Mouse (Mus musculus): ENCODE measurements at regions not wholly inside any gene's neighbourhood (a gene's known extent, or its start where the extent isn't known, plus 50 kb on each side); places are given as distances from the start of the nearest gene placed in this dataset.

DNA sequence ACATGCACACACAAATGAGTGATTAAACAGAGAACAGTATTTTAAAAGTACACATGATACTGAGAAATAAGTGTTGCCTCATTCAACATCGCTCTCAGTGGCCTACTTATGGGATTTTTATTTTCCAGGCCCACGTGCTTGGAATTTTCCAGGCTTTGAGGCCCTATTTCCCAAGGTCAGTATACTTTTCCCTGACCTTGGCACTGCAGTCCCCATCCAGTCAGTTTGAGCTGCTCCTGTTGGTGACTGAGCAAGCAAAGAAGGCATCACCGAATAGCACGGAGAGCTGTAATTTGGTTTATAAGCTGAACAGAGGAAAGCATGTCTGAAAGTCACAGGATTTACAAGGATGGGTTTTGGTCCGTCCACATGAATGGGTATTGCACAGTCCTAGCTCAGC is 61.4 kb upstream of the Arhgap5 start:
- Histone ChIP-seq H3K27me3 (no peaks in the 10 kb centered on the region), H3K4me1 (no peaks in the 10 kb centered on the region), H3K36me3 (no peaks in the 10 kb centered on the region), H3K4me2 (replicated peaks) (no peak overlapping the region), H3K9me3 (no peaks in the 10 kb centered on the region), H3K9ac (replicated peaks) (no peak overlapping the region), H3K4me3 (no peak overlapping the region), H3K27ac (replicated peaks) (no peak overlapping the region)
- ATAC-seq (replicated peaks) = no peak
- WGBS = 93% methylated on average over 5 of the region's 5 CpGs

DNA sequence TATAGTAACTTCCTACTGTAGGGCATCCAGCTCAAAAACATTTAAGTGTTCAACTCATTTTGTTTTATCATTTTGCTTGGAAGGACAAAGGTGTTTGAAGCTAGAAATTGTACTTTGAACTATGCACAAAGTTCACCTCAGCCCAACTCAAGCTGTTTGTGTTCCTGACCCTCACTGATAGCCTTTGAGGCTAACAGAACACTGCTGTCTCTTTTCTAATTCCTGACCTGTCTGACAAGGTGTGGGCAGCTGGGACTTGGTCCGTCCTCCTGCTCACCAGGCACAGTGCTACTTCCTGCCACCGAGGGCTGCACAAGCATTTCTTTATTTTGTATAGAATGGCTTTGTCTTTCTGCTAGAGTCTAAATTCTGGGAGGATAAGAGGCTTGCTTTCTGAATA is 58.0 kb upstream of the Arhgap5 start:
- ATAC-seq (replicated peaks) = no peak
- Histone ChIP-seq H3K4me2 (replicated peaks) (no peak overlapping the region), H3K36me3 (no peaks in the 10 kb centered on the region), H3K27ac (replicated peaks) (no peak overlapping the region), H3K4me3 (no peak overlapping the region), H3K9ac (replicated peaks) (no peak overlapping the region), H3K27me3 (no peaks in the 10 kb centered on the region), H3K4me1 (no peaks in the 10 kb centered on the region), H3K9me3 (no peaks in the 10 kb centered on the region)
- 33% methylated on average over 2 of the region's 2 CpGs for WGBS

DNA sequence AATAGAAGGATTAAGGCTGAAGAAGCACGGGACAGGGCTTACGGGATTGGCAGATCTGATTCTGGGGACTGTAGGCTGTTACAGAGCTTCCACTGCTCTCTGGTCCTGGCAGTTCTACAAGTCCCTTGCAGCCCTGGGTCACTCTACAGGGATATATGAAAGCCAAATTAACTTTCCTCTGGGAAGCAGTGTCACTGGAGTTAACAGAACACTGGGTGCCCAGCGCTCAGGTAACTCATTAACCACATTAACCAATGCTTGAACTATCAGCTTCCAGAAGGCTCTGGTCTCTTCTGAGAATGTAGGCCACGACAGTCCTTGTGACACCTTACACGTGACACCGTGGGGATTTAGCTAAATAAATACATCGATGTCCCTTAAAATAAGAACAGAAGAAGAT is 57.3 kb upstream of the Arhgap5 start:
- no peak overlapping the region for H3K27ac ChIP-seq (replicated peaks)
- H3K9me3 ChIP-seq = no peaks in the 10 kb centered on the region
- no peaks in the 10 kb centered on the region for H3K4me1 ChIP-seq
- H3K36me3 ChIP-seq = no peaks in the 10 kb centered on the region
- H3K4me2 ChIP-seq (replicated peaks) = no peak overlapping the region
- no peak overlapping the region for H3K4me3 ChIP-seq
- no peak for ATAC-seq (replicated peaks)
- 81% methylated on average over 7 of the region's 7 CpGs for WGBS
- no peak overlapping the region for H3K9ac ChIP-seq (replicated peaks)
- H3K27me3 ChIP-seq = no peaks in the 10 kb centered on the region

GRCm38 (mm10) chr12:52447482-52447881 is 56.3 kb upstream of the Arhgap5 start:
- Histone ChIP-seq H3K4me1 (no peaks in the 10 kb centered on the region), H3K27me3 (no peaks in the 10 kb centered on the region), H3K4me3 (no peak overlapping the region), H3K9me3 (no peaks in the 10 kb centered on the region), H3K27ac (replicated peaks) (no peak overlapping the region), H3K4me2 (replicated peaks) (no peak overlapping the region), H3K9ac (replicated peaks) (no peak overlapping the region), H3K36me3 (no peaks in the 10 kb centered on the region)
- WGBS = 78% methylated on average over 5 of the region's 5 CpGs
- ATAC-seq (replicated peaks) = no peak

- 85% methylated on average over 1 of the region's 1 CpGs for WGBS
- H3K4me2 ChIP-seq (replicated peaks) = no peak overlapping the region
- no peaks in the 10 kb centered on the region for H3K36me3 ChIP-seq
- no peak overlapping the region for H3K4me3 ChIP-seq
- H3K27ac ChIP-seq (replicated peaks) = no peak overlapping the region
- H3K27me3 ChIP-seq = no peaks in the 10 kb centered on the region
- no peak overlapping the region for H3K9ac ChIP-seq (replicated peaks)
- H3K9me3 ChIP-seq = no peaks in the 10 kb centered on the region
- H3K4me1 ChIP-seq = no peaks in the 10 kb centered on the region
- ATAC-seq (replicated peaks) = no peak
Measured at GRCm38 (mm10) chr12:52448218-52448617, 55.6 kb upstream of the Arhgap5 start.

DNA sequence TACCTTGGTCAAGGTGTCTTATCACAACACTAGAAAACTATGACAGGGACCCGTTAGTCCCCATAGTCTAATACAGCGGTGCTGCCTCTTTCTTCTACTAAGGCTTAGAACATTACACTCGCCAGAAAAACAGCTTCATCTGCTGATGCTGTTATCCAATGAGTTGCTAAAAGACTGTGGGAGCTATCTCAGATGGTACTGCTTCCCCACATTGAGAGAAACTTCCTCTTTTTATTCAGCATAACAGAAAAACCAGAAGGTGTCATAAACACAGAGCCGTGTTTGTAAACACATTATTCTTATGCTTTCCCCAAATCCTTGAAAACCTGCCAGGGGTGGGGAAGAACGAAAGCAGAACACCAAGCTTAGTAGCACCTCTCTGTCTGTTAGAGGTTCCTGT is 49.9 kb upstream of the Arhgap5 start:
- no peak overlapping the region for H3K27ac ChIP-seq (replicated peaks)
- H3K4me2 ChIP-seq (replicated peaks) = no peak overlapping the region
- 91% methylated on average over 5 of the region's 5 CpGs for WGBS
- H3K27me3 ChIP-seq = no peaks in the 10 kb centered on the region
- H3K4me3 ChIP-seq = no peak overlapping the region
- H3K9me3 ChIP-seq = peaks cover 3% of the 10 kb centered on the region; the same call in 1 of the 2 replicates
- no peaks in the 10 kb centered on the region for H3K36me3 ChIP-seq
- no peak overlapping the region for H3K9ac ChIP-seq (replicated peaks)
- H3K4me1 ChIP-seq = no peaks in the 10 kb centered on the region
- ATAC-seq (replicated peaks) = no peak

Measured in forebrain, embryonic 15.5 days (tissue).